Mouse (Mus musculus) mesoderm, embryonic 11.5 days (tissue): ENCODE measurements around the gene Fam107b.
"Not testable (repeated sequence)": the region's sequence is repeated elsewhere in the genome, so short reads cannot be mapped to it uniquely, and the experiment has no call there.

Experiments used
- DNase-seq: peaks from one replicate; pipeline ENCODE4 v3.0.0-alpha.2; 2012; ENCODE audit warnings: low read depth, low spot score

The Fam107b gene

GRCm38 (mm10) chr2:3658900-3659299 is 88.6 kb downstream of the Fam107b start:
- DNase-seq = no peak

GRCm38 (mm10) chr2:3659300-3659910 is 89.1 kb downstream of the Fam107b start:
- no peak for DNase-seq

GRCm38 (mm10) chr2:3664086-3664485 is 93.8 kb downstream of the Fam107b start:
- no peak for DNase-seq

- no peak for DNase-seq
Observed at GRCm38 (mm10) chr2:3668682-3669081, 98.4 kb downstream of the Fam107b start.

GRCm38 (mm10) chr2:3669646-3670045 is 99.4 kb downstream of the Fam107b start:
- DNase-seq = no peak

- no peak for DNase-seq
Observed at GRCm38 (mm10) chr2:3672654-3673367, 102.5 kb downstream of the Fam107b start.

GRCm38 (mm10) chr2:3675481-3675880 is 105.2 kb downstream of the Fam107b start:
- DNase-seq = no peak

- no peak for DNase-seq
Observed at GRCm38 (mm10) chr2:3682699-3683098, 112.4 kb downstream of the Fam107b start.

GRCm38 (mm10) chr2:3683343-3683742 is 113.1 kb downstream of the Fam107b start:
- DNase-seq = no peak

GRCm38 (mm10) chr2:3683751-3684229 is 113.5 kb downstream of the Fam107b start:
- DNase-seq = peak; percentile 12

- no peak for DNase-seq
Observed at GRCm38 (mm10) chr2:3690221-3690620, 119.9 kb downstream of the Fam107b start.

- DNase-seq = no peak
Observed at GRCm38 (mm10) chr2:3692833-3693232, 122.5 kb downstream of the Fam107b start.

GRCm38 (mm10) chr2:3695900-3696299 is 125.6 kb downstream of the Fam107b start:
- no peak for DNase-seq

- DNase-seq = no peak
Observed at GRCm38 (mm10) chr2:3700368-3700767, 130.1 kb downstream of the Fam107b start.

- no peak for DNase-seq
Observed at GRCm38 (mm10) chr2:3702640-3703190, 132.4 kb downstream of the Fam107b start.

- no peak for DNase-seq
Observed at GRCm38 (mm10) chr2:3703806-3704205, 133.5 kb downstream of the Fam107b start.

- DNase-seq = no peak
Observed at GRCm38 (mm10) chr2:3704311-3705162, 134.2 kb downstream of the Fam107b start.

GRCm38 (mm10) chr2:3705283-3705682 is 135.0 kb downstream of the Fam107b start:
- not testable (repeated sequence) for DNase-seq

- DNase-seq = no peak
Observed at GRCm38 (mm10) chr2:3707236-3707635, 136.9 kb downstream of the Fam107b start.

GRCm38 (mm10) chr2:3708621-3709020 is 138.3 kb downstream of the Fam107b start:
- no peak for DNase-seq

GRCm38 (mm10) chr2:3709882-3710281 is 139.6 kb downstream of the Fam107b start:
- no peak for DNase-seq

GRCm38 (mm10) chr2:3710521-3710920 is 140.2 kb downstream of the Fam107b start:
- no peak for DNase-seq
